Mouse (Mus musculus) liver, embryonic 14.5 days (tissue): ENCODE data around the gene Mcf2l. TPM values are rescaled to one million over a fixed set of nuclear protein-coding genes. Genes with fewer than 3 reads are reported as not detected.

Source experiments
- ATAC-seq: fragments of 200-750 bp; cut with Nextera tagmentation; 2 replicates; pipeline ENCODE4 v1.8.0; 2017; ENCODE audit warnings: moderate number of reproducible peaks, mild to moderate bottlenecking, moderate library complexity; ENCODE audit not compliant: insufficient read depth
- DNase-seq, 3 experiments: peaks; one replicate each; pipeline ENCODE4 v3.0.0-alpha.2; 2012 to 2013; ENCODE audit warnings: low read depth in 3 of 3, low spot score in 3 of 3
- H3K27ac ChIP-seq: fragments of 300-500 bp; sonication (generic); 2 replicates; pipeline ENCODE4 v1.5.1; 2014; ENCODE audit warnings: moderate library complexity, mild to moderate bottlenecking, control low read depth, inconsistent platforms
- H3K27me3 ChIP-seq: fragments of 300-500 bp; sonication (generic); 2 replicates; pipeline ENCODE4 v1.6.1; 2014; ENCODE audit warnings: mild to moderate bottlenecking, low read length, moderate library complexity; ENCODE audit not compliant: control insufficient read depth, insufficient read depth
- H3K36me3 ChIP-seq: fragments of 300-500 bp; sonication (generic); replicated peaks from 2 replicates; pipeline ENCODE4 v1.6.1; 2014; ENCODE audit warnings: low read depth; ENCODE audit not compliant: control insufficient read depth, insufficient read depth
- H3K4me1 ChIP-seq, 2 experiments: fragments of 200-500 bp in 1 of 2; fragments of 300-500 bp in 1 of 2; sonication (generic) in 1 of 2; replicated peaks; 2 replicates each; pipeline ENCODE4 v1.6.1; 2012 to 2014; ENCODE audit warnings: antibody characterized with exemption in 1 of 2, inconsistent platforms in 1 of 2, low read length in 1 of 2; ENCODE audit not compliant: control insufficient read depth in 2 of 2, insufficient read depth in 2 of 2
- H3K4me2 ChIP-seq: fragments of 300-500 bp; sonication (generic); 2 replicates; pipeline ENCODE4 v1.6.1; 2014; ENCODE audit warnings: low read depth, mild to moderate bottlenecking, control low read depth, moderate library complexity
- H3K4me3 ChIP-seq, 2 experiments: fragments of 200-500 bp in 1 of 2; fragments of 300-500 bp in 1 of 2; sonication (generic) in 1 of 2; 2 replicates each; pipeline ENCODE4 v1.5.1; 2012 to 2014; ENCODE audit warnings: low read depth in 2 of 2, low read length in 2 of 2, mild to moderate bottlenecking in 2 of 2, control low read depth in 1 of 2, inconsistent platforms in 1 of 2, moderate library complexity in 1 of 2; ENCODE audit not compliant: insufficient read depth in 1 of 2
- H3K9ac ChIP-seq: fragments of 300-500 bp; sonication (generic); replicated peaks from 2 replicates; pipeline ENCODE4 v1.6.1; 2014; ENCODE audit warnings: mild to moderate bottlenecking, control low read depth, moderate library complexity
- H3K9me3 ChIP-seq: fragments of 300-500 bp; sonication (generic); 2 replicates; pipeline ENCODE4 v1.6.1; 2016; ENCODE audit warnings: low read length, mixed read lengths; ENCODE audit not compliant: control insufficient read depth
- CTCF ChIP-seq: IDR thresholded peaks from 2 replicates; pipeline ENCODE4 v1.5.1; 2016; ENCODE audit warnings: antibody characterized with exemption, low read depth, control low read depth
- EP300 ChIP-seq: IDR thresholded peaks from 2 replicates; pipeline ENCODE4 v1.6.1; 2016; ENCODE audit warnings: antibody characterized with exemption, low read depth
- WGBS: fragments of 180-500 bp; shearing (Covaris S2); extraction: QIAGEN DNeasy Blood & Tissue Kit; methylation state at CpG from one replicate; pipeline ENCODE4 v1.1.7; 2014; ENCODE audit not compliant: insufficient replicate concordance; 5-methylcytosine and 5-hydroxymethylcytosine counted together
- polyA plus RNA-seq, 2 experiments: library from polyadenylated mRNA; depleted of rRNA in 1 of 2; stranded (reverse) in 1 of 2; unstranded in 1 of 2; fragments of >200 nt; fragmentation: Nextera tagmentation in 1 of 2; extraction: Ambion mirVana in 1 of 2; gene quantifications; 2 replicates each; pipeline versions ENCODE4 v1.2.1 to v1.2.3; 2012 to 2014

Gene Mcf2l
- polyA plus RNA-seq, 2 experiments = 0.44 to 0.72 TPM

GRCm38 (mm10) chr8:12893797-12894578 is 20.4 kb downstream of the Mcf2l start:
- no peak for TF ChIP-seq CTCF
- no peak for TF ChIP-seq EP300
- DNase-seq (no peak), ATAC-seq (no peak)
- no peak overlapping the region for H3K27ac ChIP-seq
- no peaks in the 10 kb centered on the region for H3K36me3 ChIP-seq
- H3K4me2 ChIP-seq = no peak overlapping the region
- 61% methylated on average over 12 of the region's 12 CpGs for WGBS
- no peaks in the 10 kb centered on the region for H3K4me1 ChIP-seq
- no peaks in the 10 kb centered on the region for H3K27me3 ChIP-seq
- no peak overlapping the region for H3K9ac ChIP-seq
- no peak overlapping the region for H3K4me3 ChIP-seq
- H3K9me3 ChIP-seq = no peaks in the 10 kb centered on the region

GRCm38 (mm10) chr8:12894783-12895534 is 21.4 kb downstream of the Mcf2l start:
- TF ChIP-seq EP300 = no peak
- no peak for TF ChIP-seq CTCF
- H3K36me3 ChIP-seq = no peaks in the 10 kb centered on the region
- 53% methylated on average over 11 of the region's 11 CpGs for WGBS
- DNase-seq (no peak), ATAC-seq (no peak)
- H3K27ac ChIP-seq = no peak overlapping the region
- H3K9me3 ChIP-seq = no peaks in the 10 kb centered on the region
- no peak overlapping the region for H3K4me3 ChIP-seq
- no peak overlapping the region for H3K9ac ChIP-seq
- H3K27me3 ChIP-seq = no peaks in the 10 kb centered on the region
- H3K4me2 ChIP-seq = no peak overlapping the region
- no peaks in the 10 kb centered on the region for H3K4me1 ChIP-seq

- no peak overlapping the region for H3K27ac ChIP-seq
- H3K4me1 ChIP-seq = no peaks in the 10 kb centered on the region
- no peak overlapping the region for H3K4me3 ChIP-seq
- H3K36me3 ChIP-seq = no peaks in the 10 kb centered on the region
- H3K27me3 ChIP-seq = no peaks in the 10 kb centered on the region
- DNase-seq = no peak
- TF ChIP-seq EP300 (no peak), CTCF (peak; percentile 42)
- no peak overlapping the region for H3K4me2 ChIP-seq
- ATAC-seq = no peak
- WGBS = 52% methylated on average over 9 of the region's 9 CpGs
- no peak overlapping the region for H3K9ac ChIP-seq
- no peaks in the 10 kb centered on the region for H3K9me3 ChIP-seq
Measured at GRCm38 (mm10) chr8:12895535-12896150, 22.0 kb downstream of the Mcf2l start.

- Histone ChIP-seq H3K4me1 (no peaks in the 10 kb centered on the region), H3K36me3 (no peaks in the 10 kb centered on the region), H3K9ac (no peak overlapping the region), H3K4me2 (no peak overlapping the region), H3K27ac (no peak overlapping the region), H3K9me3 (no peaks in the 10 kb centered on the region), H3K27me3 (no peaks in the 10 kb centered on the region), H3K4me3 (no peak overlapping the region)
- WGBS = 38% methylated on average over 13 of the region's 13 CpGs
- no peak for TF ChIP-seq EP300
- peak; percentile 79 for TF ChIP-seq CTCF
- ATAC-seq (no peak), DNase-seq (peak in 1 of 3 experiments; percentile 12)
Measured at GRCm38 (mm10) chr8:12896494-12897373, 23.1 kb downstream of the Mcf2l start.
